Mouse (Mus musculus) megakaryocyte-erythroid progenitor cell, adult 5-6 weeks (primary cell): ENCODE measurements around the gene Epb41l1. TPM values are rescaled to one million over a fixed set of nuclear protein-coding genes. Genes with fewer than 3 reads are reported as not detected.
"Not testable (repeated sequence)": the region's sequence is repeated elsewhere in the genome, so short reads cannot be mapped to it uniquely, and the experiment has no call there.

Experiments
- ATAC-seq: replicated peaks from 2 replicates; pipeline ENCODE4 v1.8.0; 2016; ENCODE audit warnings: mild to moderate bottlenecking, inconsistent platforms; ENCODE audit not compliant: severe bottlenecking, poor library complexity, low FRiP score, low TSS enrichment
- total RNA-seq, 2 experiments: library from RNA; stranded (forward) in 1 of 2; stranded (reverse) in 1 of 2; fragments of 200-1000, 215-1000 nt in 1 of 2; fragments of >200 nt in 1 of 2; fragmentation: Nextera tagmentation in 1 of 2; gene quantifications; 2 replicates each; pipeline ENCODE4 v1.2.3; 2014 to 2017

Epb41l1 gene
- not detected in 2 replicates for total RNA-seq (2014; fragmentation: Nextera tagmentation)
- 0.15 TPM in 1 of 2 replicates, not detected in the other for total RNA-seq (2017)

GRCm38 (mm10) chr2:156420694-156421380 lies at the start of gene Epb41l1:
Gene Epb41l1 (plus strand): TSS chr2:156420909.
- ATAC-seq = 0 out of 2 replicates have a peak, but pooled peaks have one; percentile 11

GRCm38 (mm10) chr2:156376956-156377355 lies 43.8 kb upstream of the Epb41l1 start:
- ATAC-seq = no peak

- no peak for ATAC-seq
Measured at GRCm38 (mm10) chr2:156379929-156380328, 40.8 kb upstream of the Epb41l1 start.

GRCm38 (mm10) chr2:156381350-156381749 lies 39.4 kb upstream of the Epb41l1 start:
- no peak for ATAC-seq

- ATAC-seq = peak; percentile 92
Measured at GRCm38 (mm10) chr2:156392461-156393154, 28.1 kb upstream of the Epb41l1 start.

GRCm38 (mm10) chr2:156393155-156393828 lies 27.4 kb upstream of the Epb41l1 start:
- ATAC-seq = no peak

- no peak for ATAC-seq
Measured at GRCm38 (mm10) chr2:156394282-156394681, 26.4 kb upstream of the Epb41l1 start.

GRCm38 (mm10) chr2:156396096-156396495 lies 24.6 kb upstream of the Epb41l1 start:
- no peak for ATAC-seq

GRCm38 (mm10) chr2:156397988-156398387 lies 22.7 kb upstream of the Epb41l1 start:
- no peak for ATAC-seq

- ATAC-seq = no peak
Measured at GRCm38 (mm10) chr2:156399485-156399884, 21.2 kb upstream of the Epb41l1 start.

GRCm38 (mm10) chr2:156401331-156401730 lies 19.4 kb upstream of the Epb41l1 start:
- peak; percentile 92 for ATAC-seq

- ATAC-seq = no peak
Measured at GRCm38 (mm10) chr2:156402036-156402435, 18.7 kb upstream of the Epb41l1 start.

GRCm38 (mm10) chr2:156406987-156407386 lies 13.7 kb upstream of the Epb41l1 start:
- no peak for ATAC-seq

- no peak for ATAC-seq
Measured at GRCm38 (mm10) chr2:156408168-156408567, 12.5 kb upstream of the Epb41l1 start.

- not testable (repeated sequence) for ATAC-seq
Measured at GRCm38 (mm10) chr2:156411348-156411747, 9.4 kb upstream of the Epb41l1 start.

GRCm38 (mm10) chr2:156414996-156415395 lies 5.7 kb upstream of the Epb41l1 start:
- no peak for ATAC-seq

- ATAC-seq = no peak
Measured at GRCm38 (mm10) chr2:156415674-156416073, 5.0 kb upstream of the Epb41l1 start.

GRCm38 (mm10) chr2:156417194-156417593 lies 3.5 kb upstream of the Epb41l1 start:
- no peak for ATAC-seq

- no peak for ATAC-seq
Measured at GRCm38 (mm10) chr2:156418467-156418866, 2.2 kb upstream of the Epb41l1 start.

GRCm38 (mm10) chr2:156420327-156420693 lies 399 bp upstream of the Epb41l1 start:
- no peak for ATAC-seq
